Mouse (Mus musculus): ENCODE results near the gene Pigk. TPM values are rescaled to one million over a fixed set of nuclear protein-coding genes. Genes with fewer than 3 reads are reported as not detected.

Pigk gene
- polyA plus RNA-seq, 1 experiment from 2014 or later, result 55.8 TPM

DNA sequence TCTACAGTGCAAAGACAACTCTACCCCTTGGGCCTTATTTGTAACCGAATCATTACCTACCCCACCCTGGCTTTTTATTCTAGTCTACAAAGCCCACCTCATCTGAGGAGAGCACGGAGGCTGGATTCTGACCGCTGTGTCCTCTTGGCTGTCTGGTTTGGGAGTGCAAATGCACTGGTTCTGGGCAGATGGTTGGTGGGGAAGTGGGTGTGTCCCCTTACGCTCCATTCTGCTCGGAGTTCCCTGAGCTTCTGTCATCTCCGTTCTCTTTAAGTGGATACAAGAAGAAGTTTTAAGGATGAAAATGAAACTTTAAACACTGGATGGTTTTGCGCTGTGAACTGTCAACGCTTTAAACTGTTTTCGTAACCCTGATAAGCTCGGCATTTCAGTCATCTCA is 199.2 kb downstream of the Pigk start:
- H3K4me2 ChIP-seq (ENCODE audit: low read depth, low read length), result no peak overlapping the region
- H3K27me3 ChIP-seq (replicated peaks; ENCODE audit: control insufficient read depth, insufficient read depth, low read length), result no peaks in the 10 kb centered on the region
- H3K4me1 ChIP-seq (ENCODE audit: control insufficient read depth, insufficient read depth, low read length), result no peaks in the 10 kb centered on the region
- ATAC-seq (ENCODE audit: low read depth), result no peak
- no peak overlapping the region for H3K27ac ChIP-seq (replicated peaks; ENCODE audit: low read depth, low read length)
- H3K36me3 ChIP-seq (ENCODE audit: control insufficient read depth, insufficient read depth, low read length), result no peaks in the 10 kb centered on the region
- H3K9ac ChIP-seq (ENCODE audit: low read depth, low read length), result no peak overlapping the region
- WGBS, result 83% methylated on average over 10 of the region's 10 CpGs
- H3K4me3 ChIP-seq (ENCODE audit: low read depth, low read length), result no peak overlapping the region
- no peak for DNase-seq (ENCODE audit: low spot score)
- no peaks in the 10 kb centered on the region for H3K9me3 ChIP-seq (ENCODE audit: control insufficient read depth, low read length)

DNA sequence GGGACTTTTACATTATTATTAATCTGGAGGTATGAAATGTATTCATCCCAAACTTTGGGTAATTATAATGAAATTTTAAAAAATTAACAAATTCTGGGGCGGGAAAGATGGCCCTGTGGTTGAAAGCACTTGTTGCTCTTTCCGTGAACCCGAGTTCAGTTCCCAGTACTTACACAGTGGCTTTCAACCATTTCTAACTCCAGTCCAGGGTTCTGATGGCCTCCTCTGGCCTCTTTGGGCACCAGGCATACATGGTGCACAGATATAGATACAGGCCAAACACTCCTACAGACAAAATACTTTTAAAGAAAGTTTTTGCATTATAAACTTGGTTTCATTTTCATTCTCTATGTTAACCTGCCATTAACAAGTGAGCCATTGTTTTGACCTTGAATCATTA is 199.7 kb downstream of the Pigk start:
- DNase-seq (ENCODE audit: low spot score), result no peak
- H3K27me3 ChIP-seq (replicated peaks; ENCODE audit: control insufficient read depth, insufficient read depth, low read length), result no peaks in the 10 kb centered on the region
- H3K4me2 ChIP-seq (ENCODE audit: low read depth, low read length), result no peak overlapping the region
- H3K9ac ChIP-seq (ENCODE audit: low read depth, low read length), result no peak overlapping the region
- no peaks in the 10 kb centered on the region for H3K9me3 ChIP-seq (ENCODE audit: control insufficient read depth, low read length)
- no peak overlapping the region for H3K4me3 ChIP-seq (ENCODE audit: low read depth, low read length)
- no peaks in the 10 kb centered on the region for H3K36me3 ChIP-seq (ENCODE audit: control insufficient read depth, insufficient read depth, low read length)
- H3K4me1 ChIP-seq (ENCODE audit: control insufficient read depth, insufficient read depth, low read length), result no peaks in the 10 kb centered on the region
- 91% methylated on average over 3 of the region's 3 CpGs for WGBS
- no peak for ATAC-seq (ENCODE audit: low read depth)
- no peak overlapping the region for H3K27ac ChIP-seq (replicated peaks; ENCODE audit: low read depth, low read length)

DNA sequence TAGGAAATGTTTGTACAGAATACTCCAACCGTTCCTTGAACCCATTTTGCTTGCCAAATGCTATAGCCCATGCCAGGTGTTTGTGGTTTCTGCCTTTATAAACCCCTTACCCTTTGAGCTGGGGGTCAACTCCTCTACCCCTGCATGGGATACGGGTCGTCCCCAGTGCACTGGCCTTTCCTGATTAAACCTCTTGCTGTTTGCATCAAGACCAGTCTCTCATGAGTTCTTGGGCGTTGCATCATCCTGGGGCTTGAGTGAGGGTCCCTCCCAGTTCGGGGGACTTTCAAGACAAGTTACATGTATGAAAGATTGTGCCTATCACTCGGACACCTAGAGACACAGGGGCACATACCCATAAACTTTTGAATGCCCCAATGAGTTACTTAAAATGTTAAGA is 200.5 kb downstream of the Pigk start:
- Histone ChIP-seq H3K9ac (ENCODE audit: low read depth, low read length) (no peak overlapping the region), H3K27me3 (replicated peaks; ENCODE audit: control insufficient read depth, insufficient read depth, low read length) (no peaks in the 10 kb centered on the region), H3K27ac (replicated peaks; ENCODE audit: low read depth, low read length) (no peak overlapping the region), H3K9me3 (ENCODE audit: control insufficient read depth, low read length) (no peaks in the 10 kb centered on the region), H3K4me2 (ENCODE audit: low read depth, low read length) (no peak overlapping the region), H3K4me3 (ENCODE audit: low read depth, low read length) (no peak overlapping the region), H3K4me1 (ENCODE audit: control insufficient read depth, insufficient read depth, low read length) (no peaks in the 10 kb centered on the region), H3K36me3 (ENCODE audit: control insufficient read depth, insufficient read depth, low read length) (no peaks in the 10 kb centered on the region)
- ATAC-seq (ENCODE audit: low read depth), result no peak
- no peak for DNase-seq (ENCODE audit: low spot score)
- WGBS, result 85% methylated on average over 6 of the region's 6 CpGs

DNA sequence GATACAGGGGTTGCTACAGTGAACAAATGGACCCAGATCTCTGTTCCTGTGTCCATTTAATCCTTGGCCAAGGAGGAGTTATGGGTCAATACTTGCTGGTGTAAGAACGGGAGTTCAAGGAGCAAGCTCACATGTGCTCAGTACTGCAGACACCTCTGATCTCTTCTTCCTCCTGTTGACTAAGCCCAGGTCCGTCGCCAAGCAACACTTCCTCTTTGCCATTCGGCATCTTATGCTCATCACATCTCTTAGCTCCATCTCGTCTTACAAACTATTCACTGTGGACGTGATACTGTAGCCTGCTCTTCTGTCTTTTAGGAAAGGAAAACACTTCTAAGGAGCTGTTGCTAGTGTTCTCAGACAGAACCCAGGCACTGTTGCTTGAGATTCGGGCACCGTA is 203.7 kb downstream of the Pigk start:
- Histone ChIP-seq H3K4me2 (ENCODE audit: low read depth, low read length) (no peak overlapping the region), H3K4me3 (ENCODE audit: low read depth, low read length) (no peak overlapping the region), H3K9me3 (ENCODE audit: control insufficient read depth, low read length) (no peaks in the 10 kb centered on the region), H3K9ac (ENCODE audit: low read depth, low read length) (no peak overlapping the region), H3K36me3 (ENCODE audit: control insufficient read depth, insufficient read depth, low read length) (no peaks in the 10 kb centered on the region), H3K27me3 (replicated peaks; ENCODE audit: control insufficient read depth, insufficient read depth, low read length) (no peaks in the 10 kb centered on the region), H3K4me1 (ENCODE audit: control insufficient read depth, insufficient read depth, low read length) (no peaks in the 10 kb centered on the region), H3K27ac (replicated peaks; ENCODE audit: low read depth, low read length) (no peak overlapping the region)
- 77% methylated on average over 8 of the region's 8 CpGs for WGBS
- ATAC-seq (ENCODE audit: low read depth), result no peak
- no peak for DNase-seq (ENCODE audit: low spot score)

DNA sequence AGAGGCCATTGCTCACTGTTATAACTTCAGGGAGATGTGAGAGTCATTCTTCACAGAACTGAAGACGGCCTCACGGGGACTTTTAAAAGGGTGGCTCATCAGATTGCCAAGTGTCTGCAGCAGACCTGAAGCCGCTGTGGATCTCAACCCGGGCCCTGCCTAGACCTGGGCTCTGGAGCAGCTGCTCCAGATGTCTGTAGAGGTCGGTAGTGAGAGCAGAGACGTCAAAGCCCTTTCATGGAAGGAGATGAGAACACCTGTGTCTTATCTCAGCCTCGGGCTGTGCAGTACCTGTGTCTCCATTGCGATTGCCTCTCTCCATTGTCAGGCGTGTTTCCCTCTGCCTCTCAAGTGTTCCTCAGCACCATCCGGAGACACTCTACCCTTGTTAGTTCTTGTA is 205.2 kb downstream of the Pigk start:
- ATAC-seq (ENCODE audit: low read depth), result no peak
- H3K27me3 ChIP-seq (replicated peaks; ENCODE audit: control insufficient read depth, insufficient read depth, low read length), result no peaks in the 10 kb centered on the region
- H3K4me3 ChIP-seq (ENCODE audit: low read depth, low read length), result no peak overlapping the region
- no peak for DNase-seq (ENCODE audit: low spot score)
- H3K4me2 ChIP-seq (ENCODE audit: low read depth, low read length), result no peak overlapping the region
- H3K9me3 ChIP-seq (ENCODE audit: control insufficient read depth, low read length), result no peaks in the 10 kb centered on the region
- H3K27ac ChIP-seq (replicated peaks; ENCODE audit: low read depth, low read length), result no peak overlapping the region
- no peak overlapping the region for H3K9ac ChIP-seq (ENCODE audit: low read depth, low read length)
- no peaks in the 10 kb centered on the region for H3K36me3 ChIP-seq (ENCODE audit: control insufficient read depth, insufficient read depth, low read length)
- no peaks in the 10 kb centered on the region for H3K4me1 ChIP-seq (ENCODE audit: control insufficient read depth, insufficient read depth, low read length)
- WGBS, result 66% methylated on average over 10 of the region's 10 CpGs

DNA sequence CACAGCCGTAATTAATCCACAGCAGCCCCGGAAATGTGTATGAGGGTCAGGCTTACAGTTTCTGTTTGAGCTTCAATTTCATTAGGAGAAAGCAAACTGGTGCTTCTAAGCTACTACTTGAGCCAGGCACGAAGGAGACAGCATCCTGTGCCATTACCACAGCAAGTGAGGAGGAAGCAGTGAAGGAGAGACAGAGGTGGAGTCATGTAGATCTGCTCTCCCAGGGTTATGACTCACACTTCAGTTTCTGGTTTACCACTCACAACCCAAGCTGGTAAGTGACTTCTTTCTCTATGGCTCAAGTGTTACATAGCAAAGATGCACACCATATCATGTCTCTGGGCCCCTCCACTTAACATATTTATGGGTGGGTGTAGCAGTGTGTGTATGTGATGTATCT is 206.5 kb downstream of the Pigk start:
- no peak overlapping the region for H3K4me2 ChIP-seq (ENCODE audit: low read depth, low read length)
- WGBS, result 63% methylated on average over 3 of the region's 3 CpGs
- no peak overlapping the region for H3K9ac ChIP-seq (ENCODE audit: low read depth, low read length)
- no peaks in the 10 kb centered on the region for H3K9me3 ChIP-seq (ENCODE audit: control insufficient read depth, low read length)
- H3K4me1 ChIP-seq (ENCODE audit: control insufficient read depth, insufficient read depth, low read length), result no peaks in the 10 kb centered on the region
- DNase-seq (ENCODE audit: low spot score), result no peak
- no peak for ATAC-seq (ENCODE audit: low read depth)
- H3K36me3 ChIP-seq (ENCODE audit: control insufficient read depth, insufficient read depth, low read length), result no peaks in the 10 kb centered on the region
- H3K27me3 ChIP-seq (replicated peaks; ENCODE audit: control insufficient read depth, insufficient read depth, low read length), result no peaks in the 10 kb centered on the region
- no peak overlapping the region for H3K4me3 ChIP-seq (ENCODE audit: low read depth, low read length)
- H3K27ac ChIP-seq (replicated peaks; ENCODE audit: low read depth, low read length), result no peak overlapping the region

DNA sequence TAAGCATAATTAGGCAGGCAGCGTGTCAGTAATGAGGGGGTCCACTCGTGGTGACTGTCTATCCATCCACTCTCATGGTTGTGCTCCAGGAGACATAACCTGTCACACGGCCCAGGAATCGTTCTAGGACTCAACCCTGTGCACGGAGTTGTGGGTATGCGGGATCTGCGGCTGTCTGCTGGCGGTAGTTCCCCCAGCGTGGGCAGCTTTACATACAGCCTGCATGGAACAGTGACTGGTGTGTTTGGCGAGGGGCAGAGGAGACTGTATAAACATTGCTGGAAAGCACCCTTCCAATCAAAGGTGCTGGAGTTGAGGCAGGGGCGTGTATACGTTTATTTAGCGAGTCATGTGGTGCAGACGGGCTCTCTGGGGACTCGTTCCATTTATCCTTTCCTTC is 209.6 kb downstream of the Pigk start:
- Histone ChIP-seq H3K4me3 (ENCODE audit: low read depth, low read length) (no peak overlapping the region), H3K36me3 (ENCODE audit: control insufficient read depth, insufficient read depth, low read length) (no peaks in the 10 kb centered on the region), H3K4me2 (ENCODE audit: low read depth, low read length) (no peak overlapping the region), H3K9ac (ENCODE audit: low read depth, low read length) (no peak overlapping the region), H3K4me1 (ENCODE audit: control insufficient read depth, insufficient read depth, low read length) (no peaks in the 10 kb centered on the region), H3K27ac (replicated peaks; ENCODE audit: low read depth, low read length) (no peak overlapping the region), H3K9me3 (ENCODE audit: control insufficient read depth, low read length) (no peaks in the 10 kb centered on the region), H3K27me3 (replicated peaks; ENCODE audit: control insufficient read depth, insufficient read depth, low read length) (no peaks in the 10 kb centered on the region)
- WGBS, result 63% methylated on average over 15 of the region's 15 CpGs
- no peak for ATAC-seq (ENCODE audit: low read depth)
- no peak for DNase-seq (ENCODE audit: low spot score)

DNA sequence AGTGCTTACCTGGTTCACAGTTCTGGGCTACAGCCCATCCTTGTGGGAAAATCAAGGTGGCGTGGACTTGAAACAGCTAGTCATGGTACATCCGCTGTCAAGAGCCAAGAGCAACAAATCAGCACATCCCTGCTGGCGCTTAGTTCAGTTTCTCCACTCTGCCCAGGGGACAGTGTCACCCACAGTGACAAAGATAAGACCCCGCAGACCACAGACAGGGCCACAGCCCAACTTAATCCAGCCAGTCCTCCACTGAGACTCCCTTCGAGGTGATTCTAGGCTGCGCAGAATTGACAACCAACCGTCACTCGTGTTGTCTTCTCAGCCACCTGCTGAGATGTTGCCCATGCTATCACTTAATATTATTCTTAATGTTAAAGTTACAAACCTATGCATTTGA is 211.5 kb downstream of the Pigk start:
- no peaks in the 10 kb centered on the region for H3K9me3 ChIP-seq (ENCODE audit: control insufficient read depth, low read length)
- H3K27ac ChIP-seq (replicated peaks; ENCODE audit: low read depth, low read length), result no peak overlapping the region
- H3K4me3 ChIP-seq (ENCODE audit: low read depth, low read length), result no peak overlapping the region
- no peak overlapping the region for H3K9ac ChIP-seq (ENCODE audit: low read depth, low read length)
- 92% methylated on average over 8 of the region's 8 CpGs for WGBS
- no peak for DNase-seq (ENCODE audit: low spot score)
- H3K4me1 ChIP-seq (ENCODE audit: control insufficient read depth, insufficient read depth, low read length), result no peaks in the 10 kb centered on the region
- no peak overlapping the region for H3K4me2 ChIP-seq (ENCODE audit: low read depth, low read length)
- H3K36me3 ChIP-seq (ENCODE audit: control insufficient read depth, insufficient read depth, low read length), result no peaks in the 10 kb centered on the region
- no peaks in the 10 kb centered on the region for H3K27me3 ChIP-seq (replicated peaks; ENCODE audit: control insufficient read depth, insufficient read depth, low read length)
- ATAC-seq (ENCODE audit: low read depth), result no peak

DNA sequence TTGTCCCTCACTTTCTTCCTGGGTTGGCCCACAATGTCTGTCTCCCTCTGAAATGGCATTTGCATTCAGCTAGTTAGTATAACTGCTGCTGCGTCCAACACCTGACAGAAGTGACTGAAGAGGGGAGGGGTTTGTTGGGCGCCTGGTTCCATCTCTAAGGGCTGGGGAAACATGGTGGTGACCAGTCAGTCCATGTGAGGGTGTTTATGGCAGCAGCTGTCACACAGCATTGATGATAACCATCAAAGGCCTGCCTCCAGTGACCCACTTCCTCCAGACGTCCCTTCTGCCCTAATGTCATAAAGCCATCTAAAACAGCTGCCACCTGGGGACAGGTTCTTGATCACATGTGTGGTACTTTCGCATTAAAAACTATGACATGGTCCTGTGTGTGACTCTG is 212.3 kb downstream of the Pigk start:
- WGBS, result 67% methylated on average over 4 of the region's 4 CpGs
- Histone ChIP-seq H3K36me3 (ENCODE audit: control insufficient read depth, insufficient read depth, low read length) (no peaks in the 10 kb centered on the region), H3K4me3 (ENCODE audit: low read depth, low read length) (no peak overlapping the region), H3K9ac (ENCODE audit: low read depth, low read length) (no peak overlapping the region), H3K4me1 (ENCODE audit: control insufficient read depth, insufficient read depth, low read length) (no peaks in the 10 kb centered on the region), H3K9me3 (ENCODE audit: control insufficient read depth, low read length) (no peaks in the 10 kb centered on the region), H3K27ac (replicated peaks; ENCODE audit: low read depth, low read length) (no peak overlapping the region), H3K4me2 (ENCODE audit: low read depth, low read length) (no peak overlapping the region), H3K27me3 (replicated peaks; ENCODE audit: control insufficient read depth, insufficient read depth, low read length) (no peaks in the 10 kb centered on the region)
- no peak for ATAC-seq (ENCODE audit: low read depth)
- DNase-seq (ENCODE audit: low spot score), result no peak
